Mouse (Mus musculus) small intestine, adult 2 months (tissue): ENCODE measurements around the gene Mlec. TPM values are rescaled to one million over a fixed set of nuclear protein-coding genes. Genes with fewer than 3 reads are reported as not detected.
A peak's percentile ranks its signal among the peaks of the same experiment; 100 is the strongest.

Source experiments
- H3K27ac ChIP-seq: fragments of 200-500 bp; 2 replicates; pipeline ENCODE4 v1.5.1; 2012; ENCODE audit warnings: low read depth, low read length, control low read depth, inconsistent platforms; ENCODE audit not compliant: insufficient read depth
- H3K27me3 ChIP-seq: fragments of 200-500 bp; 2 replicates; pipeline ENCODE4 v1.6.1; 2012; ENCODE audit warnings: mild to moderate bottlenecking, moderate library complexity, low read length, inconsistent platforms; ENCODE audit not compliant: control insufficient read depth, insufficient read depth
- H3K36me3 ChIP-seq: fragments of 200-500 bp; 2 replicates; pipeline ENCODE4 v1.6.1; 2012; ENCODE audit warnings: mild to moderate bottlenecking, low read length, control low read depth, inconsistent platforms; ENCODE audit not compliant: control insufficient read depth, insufficient read depth
- H3K4me1 ChIP-seq: fragments of 200-500 bp; 2 replicates; pipeline ENCODE4 v1.6.1; 2012; ENCODE audit warnings: low read length, inconsistent platforms, mixed read lengths; ENCODE audit not compliant: control insufficient read depth, insufficient read depth, insufficient read length
- H3K4me3 ChIP-seq: fragments of 200-500 bp; 2 replicates; pipeline ENCODE4 v1.5.1; 2012; ENCODE audit warnings: low read depth, mild to moderate bottlenecking, control low read depth, inconsistent platforms, low read length, moderate library complexity
- CTCF ChIP-seq: fragments of 200-500 bp; IDR thresholded peaks from 2 replicates; pipeline ENCODE4 v1.5.1; 2012; ENCODE audit warnings: low read depth, mild to moderate bottlenecking, control low read depth, inconsistent platforms, low read length, moderate library complexity, mixed read lengths; ENCODE audit not compliant: insufficient replicate concordance, insufficient read length; ENCODE audit errors: extremely low read depth
- POLR2A ChIP-seq: fragments of 200-500 bp; IDR thresholded peaks from 2 replicates; pipeline ENCODE4 v1.6.1; 2012; ENCODE audit warnings: low read depth, mild to moderate bottlenecking, control low read depth, inconsistent platforms, low read length, moderate library complexity
- WGBS: fragments of 180-500 bp; shearing (Covaris S2); methylation state at CpG from one replicate; pipeline ENCODE4 v1.1.7; 2018; 5-methylcytosine and 5-hydroxymethylcytosine counted together
- polyA plus RNA-seq: library from polyadenylated mRNA; depleted of rRNA; stranded (reverse); fragments of >200 nt; gene quantifications from 2 replicates; pipeline ENCODE4 v1.2.3, GENCODE M21; 2012; rRNA removed

Mlec gene
- 56.0 and 78.3 TPM in 2 replicates for polyA plus RNA-seq

- Histone ChIP-seq H3K4me3 (peak within 1 kb of the TSS; percentile 92), H3K27ac (peak within 1 kb of the TSS; percentile 98), H3K27me3 (no peaks in the 10 kb centered on the region), H3K4me1 (peaks cover 26% of the 10 kb centered on the region), H3K36me3 (no peaks in the 10 kb centered on the region)
- WGBS = under 1% methylated on average over 77 of the region's 78 CpGs
- peak; percentile 95 for TF ChIP-seq POLR2A
- TF ChIP-seq CTCF = no peak
Measured at GRCm38 (mm10) chr5:115158040-115158983, at the start of gene Mlec. Gene Mlec, minus strand, starts transcription at chr5:115158179.

- H3K36me3 ChIP-seq = no peaks in the 10 kb centered on the region
- TF ChIP-seq CTCF = peak; percentile 16; the same call in 1 of the 2 replicates
- no peak for TF ChIP-seq POLR2A
- 65% methylated on average over 5 of the region's 5 CpGs for WGBS
Measured at GRCm38 (mm10) chr5:115207244-115207643, 49.3 kb upstream of the Mlec start.

GRCm38 (mm10) chr5:115204562-115205311 is 46.8 kb upstream of the Mlec start:
- TF ChIP-seq CTCF (no peak), POLR2A (no peak)
- Histone ChIP-seq H3K27ac (no peak overlapping the region), H3K4me1 (no peaks in the 10 kb centered on the region; the same call in 1 of the 2 replicates), H3K27me3 (peaks cover 30% of the 10 kb centered on the region), H3K4me3 (peak overlapping the region; percentile 41), H3K36me3 (no peaks in the 10 kb centered on the region)
- 8% methylated on average over 31 of the region's 31 CpGs for WGBS

More at GRCm38 (mm10) chr5:115207244-115207643, 49.3 kb upstream of the Mlec start:
- Histone ChIP-seq H3K27me3 (peaks cover 30% of the 10 kb centered on the region), H3K27ac (no peak overlapping the region), H3K4me1 (no peaks in the 10 kb centered on the region; the same call in 1 of the 2 replicates), H3K4me3 (no peak overlapping the region)

GRCm38 (mm10) chr5:115203735-115204561 is 46.0 kb upstream of the Mlec start:
- peak overlapping the region; percentile 10; the same call in 1 of the 2 replicates for H3K4me3 ChIP-seq
- no peak overlapping the region for H3K27ac ChIP-seq
- TF ChIP-seq POLR2A (no peak), CTCF (no peak)
- peaks cover 30% of the 10 kb centered on the region for H3K27me3 ChIP-seq
- WGBS = 12% methylated on average over 23 of the region's 23 CpGs
- no peaks in the 10 kb centered on the region; the same call in 1 of the 2 replicates for H3K4me1 ChIP-seq
- H3K36me3 ChIP-seq = no peaks in the 10 kb centered on the region

GRCm38 (mm10) chr5:115194626-115195221 is 36.7 kb upstream of the Mlec start:
- H3K27ac ChIP-seq = no peak overlapping the region
- no peaks in the 10 kb centered on the region for H3K36me3 ChIP-seq
- no peak for TF ChIP-seq POLR2A
- no peak for TF ChIP-seq CTCF
- peak overlapping the region; percentile 61 for H3K4me3 ChIP-seq
- H3K27me3 ChIP-seq = peaks cover 34% of the 10 kb centered on the region
- peaks cover 4% of the 10 kb centered on the region for H3K4me1 ChIP-seq
- 8% methylated on average over 12 of the region's 12 CpGs for WGBS
